Mouse (Mus musculus): ENCODE results near the gene Tmem222. TPM values are rescaled to one million over a fixed set of nuclear protein-coding genes. Genes with fewer than 3 reads are reported as not detected.

Tmem222 gene
- polyA plus RNA-seq, 1 experiment from 2014 or later: 57.1 TPM

GRCm38 (mm10) chr4:133241910-133242309, 35.7 kb downstream of the Tmem222 start:
- no peak overlapping the region for H3K9ac ChIP-seq (ENCODE audit: low read length)
- no peaks in the 10 kb centered on the region for H3K9me3 ChIP-seq (ENCODE audit: control insufficient read depth, low read length)
- H3K4me2 ChIP-seq (ENCODE audit: low read length): peak overlapping the region; percentile 89
- no peak; the same call in 1 of the 2 replicates for ATAC-seq (ENCODE audit: insufficient number of reproducible peaks, insufficient read depth, low FRiP score, low read depth)
- H3K4me1 ChIP-seq (ENCODE audit: control insufficient read depth in 2 of 2, insufficient read depth in 2 of 2, low read length in 2 of 2): peaks cover 5 to 10% of the 10 kb centered on the region in 2 experiments; a peak in 3 of 4 replicates
- no peaks in the 10 kb centered on the region for H3K36me3 ChIP-seq (ENCODE audit: control insufficient read depth, insufficient read depth, low read length)
- H3K4me3 ChIP-seq (ENCODE audit: control insufficient read depth in 1 of 2, insufficient read depth in 1 of 2, low read depth in 1 of 2, low read length in 2 of 2): peak overlapping the region; percentile 57 to 75
- H3K27ac ChIP-seq (replicated peaks in 1 of 2; ENCODE audit: control insufficient read depth in 1 of 2, insufficient read depth in 1 of 2, low read depth in 2 of 2, low read length in 2 of 2): no peak overlapping the region
- WGBS: 20% methylated on average over 11 of the region's 11 CpGs
- H3K27me3 ChIP-seq (ENCODE audit: control insufficient read depth, insufficient read depth, low read length): peaks cover 30% of the 10 kb centered on the region

- Histone ChIP-seq H3K9ac (ENCODE audit: low read length) (peak overlapping the region; percentile 74), H3K27me3 (ENCODE audit: control insufficient read depth, insufficient read depth, low read length) (peaks cover 23% of the 10 kb centered on the region), H3K4me3 (ENCODE audit: control insufficient read depth in 1 of 2, insufficient read depth in 1 of 2, low read depth in 1 of 2, low read length in 2 of 2) (peak overlapping the region; percentile 57 to 75), H3K27ac (replicated peaks in 1 of 2; ENCODE audit: control insufficient read depth in 1 of 2, insufficient read depth in 1 of 2, low read depth in 2 of 2, low read length in 2 of 2) (peak overlapping the region; percentile 70 to 74), H3K9me3 (ENCODE audit: control insufficient read depth, low read length) (no peaks in the 10 kb centered on the region), H3K36me3 (ENCODE audit: control insufficient read depth, insufficient read depth, low read length) (no peaks in the 10 kb centered on the region), H3K4me1 (ENCODE audit: control insufficient read depth in 2 of 2, insufficient read depth in 2 of 2, low read length in 2 of 2) (peaks cover 5 to 10% of the 10 kb centered on the region in 2 experiments; a peak in 3 of 4 replicates), H3K4me2 (ENCODE audit: low read length) (peak overlapping the region; percentile 89)
- ATAC-seq (ENCODE audit: insufficient number of reproducible peaks, insufficient read depth, low FRiP score, low read depth): peak; percentile 88
- under 1% methylated on average over 77 of the region's 78 CpGs for WGBS
Observed at GRCm38 (mm10) chr4:133240934-133241908, 36.4 kb downstream of the Tmem222 start.

- peak; percentile 12 for ATAC-seq (ENCODE audit: insufficient number of reproducible peaks, insufficient read depth, low FRiP score, low read depth)
- H3K4me2 ChIP-seq (ENCODE audit: low read length): peak within 1 kb of the TSS; percentile 89
Observed at GRCm38 (mm10) chr4:133240490-133240921, 37.1 kb downstream of the Tmem222 start, which contains the start of gene Map3k6. TSS of gene Map3k6 (plus strand) at chr4:133240818.

GRCm38 (mm10) chr4:133237911-133238310, 39.7 kb downstream of the Tmem222 start:
- ATAC-seq (ENCODE audit: insufficient number of reproducible peaks, insufficient read depth, low FRiP score, low read depth): no peak
- WGBS: 50% methylated on average over 4 of the region's 4 CpGs
- H3K4me3 ChIP-seq (ENCODE audit: control insufficient read depth in 1 of 2, insufficient read depth in 1 of 2, low read depth in 1 of 2, low read length in 2 of 2): no peak overlapping the region
- no peak overlapping the region for H3K9ac ChIP-seq (ENCODE audit: low read length)
- H3K4me1 ChIP-seq (ENCODE audit: control insufficient read depth in 2 of 2, insufficient read depth in 2 of 2, low read length in 2 of 2): peaks cover 4 to 9% of the 10 kb centered on the region in 2 experiments; a peak in 3 of 4 replicates
- no peak overlapping the region for H3K27ac ChIP-seq (replicated peaks in 1 of 2; ENCODE audit: control insufficient read depth in 1 of 2, insufficient read depth in 1 of 2, low read depth in 2 of 2, low read length in 2 of 2)
- H3K36me3 ChIP-seq (ENCODE audit: control insufficient read depth, insufficient read depth, low read length): no peaks in the 10 kb centered on the region
- H3K4me2 ChIP-seq (ENCODE audit: low read length): no peak overlapping the region
- no peaks in the 10 kb centered on the region for H3K9me3 ChIP-seq (ENCODE audit: control insufficient read depth, low read length)
- peaks cover 7% of the 10 kb centered on the region for H3K27me3 ChIP-seq (ENCODE audit: control insufficient read depth, insufficient read depth, low read length)

More at GRCm38 (mm10) chr4:133240490-133240921, 37.1 kb downstream of the Tmem222 start, which contains the start of gene Map3k6:
- H3K4me3 ChIP-seq (ENCODE audit: control insufficient read depth in 1 of 2, insufficient read depth in 1 of 2, low read depth in 1 of 2, low read length in 2 of 2): peak within 1 kb of the TSS; percentile 57 to 75
- H3K27me3 ChIP-seq (ENCODE audit: control insufficient read depth, insufficient read depth, low read length): peaks cover 17% of the 10 kb centered on the region
- H3K4me1 ChIP-seq (ENCODE audit: control insufficient read depth in 2 of 2, insufficient read depth in 2 of 2, low read length in 2 of 2): peaks cover 5 to 10% of the 10 kb centered on the region in 2 experiments; a peak in 3 of 4 replicates
- 11% methylated on average over 16 of the region's 16 CpGs for WGBS
- peak within 1 kb of the TSS; percentile 74 for H3K9ac ChIP-seq (ENCODE audit: low read length)
- H3K27ac ChIP-seq (replicated peaks in 1 of 2; ENCODE audit: control insufficient read depth in 1 of 2, insufficient read depth in 1 of 2, low read depth in 2 of 2, low read length in 2 of 2): peak within 1 kb of the TSS; percentile 70 to 74
- H3K9me3 ChIP-seq (ENCODE audit: control insufficient read depth, low read length): no peaks in the 10 kb centered on the region
- no peaks in the 10 kb centered on the region for H3K36me3 ChIP-seq (ENCODE audit: control insufficient read depth, insufficient read depth, low read length)

GRCm38 (mm10) chr4:133235415-133235814, 42.2 kb downstream of the Tmem222 start:
- Histone ChIP-seq H3K36me3 (ENCODE audit: control insufficient read depth, insufficient read depth, low read length) (no peaks in the 10 kb centered on the region), H3K9me3 (ENCODE audit: control insufficient read depth, low read length) (no peaks in the 10 kb centered on the region), H3K4me3 (ENCODE audit: control insufficient read depth in 1 of 2, insufficient read depth in 1 of 2, low read depth in 1 of 2, low read length in 2 of 2) (no peak overlapping the region), H3K27me3 (ENCODE audit: control insufficient read depth, insufficient read depth, low read length) (no peaks in the 10 kb centered on the region), H3K4me1 (ENCODE audit: control insufficient read depth in 2 of 2, insufficient read depth in 2 of 2, low read length in 2 of 2) (peaks cover 2 to 4% of the 10 kb centered on the region in 2 experiments; a peak in 1 of 4 replicates), H3K9ac (ENCODE audit: low read length) (no peak overlapping the region), H3K27ac (replicated peaks in 1 of 2; ENCODE audit: control insufficient read depth in 1 of 2, insufficient read depth in 1 of 2, low read depth in 2 of 2, low read length in 2 of 2) (no peak overlapping the region), H3K4me2 (ENCODE audit: low read length) (no peak overlapping the region)
- ATAC-seq (ENCODE audit: insufficient number of reproducible peaks, insufficient read depth, low FRiP score, low read depth): no peak
- WGBS: 82% methylated on average over 5 of the region's 5 CpGs

GRCm38 (mm10) chr4:133234771-133235170, 42.8 kb downstream of the Tmem222 start:
- Histone ChIP-seq H3K4me3 (ENCODE audit: control insufficient read depth in 1 of 2, insufficient read depth in 1 of 2, low read depth in 1 of 2, low read length in 2 of 2) (no peak overlapping the region), H3K36me3 (ENCODE audit: control insufficient read depth, insufficient read depth, low read length) (no peaks in the 10 kb centered on the region), H3K4me1 (ENCODE audit: control insufficient read depth in 2 of 2, insufficient read depth in 2 of 2, low read length in 2 of 2) (peaks cover 2 to 4% of the 10 kb centered on the region in 2 experiments; a peak in 1 of 4 replicates), H3K9me3 (ENCODE audit: control insufficient read depth, low read length) (no peaks in the 10 kb centered on the region), H3K27me3 (ENCODE audit: control insufficient read depth, insufficient read depth, low read length) (no peaks in the 10 kb centered on the region), H3K9ac (ENCODE audit: low read length) (no peak overlapping the region), H3K4me2 (ENCODE audit: low read length) (no peak overlapping the region), H3K27ac (replicated peaks in 1 of 2; ENCODE audit: control insufficient read depth in 1 of 2, insufficient read depth in 1 of 2, low read depth in 2 of 2, low read length in 2 of 2) (no peak overlapping the region)
- no peak for ATAC-seq (ENCODE audit: insufficient number of reproducible peaks, insufficient read depth, low FRiP score, low read depth)
- 39% methylated on average over 5 of the region's 5 CpGs for WGBS

GRCm38 (mm10) chr4:133233285-133233976, 44.2 kb downstream of the Tmem222 start:
- H3K27me3 ChIP-seq (ENCODE audit: control insufficient read depth, insufficient read depth, low read length): no peaks in the 10 kb centered on the region
- H3K9me3 ChIP-seq (ENCODE audit: control insufficient read depth, low read length): no peaks in the 10 kb centered on the region
- no peak overlapping the region for H3K9ac ChIP-seq (ENCODE audit: low read length)
- H3K27ac ChIP-seq (replicated peaks in 1 of 2; ENCODE audit: control insufficient read depth in 1 of 2, insufficient read depth in 1 of 2, low read depth in 2 of 2, low read length in 2 of 2): no peak overlapping the region
- peaks cover 2 to 4% of the 10 kb centered on the region in 2 experiments; a peak in 1 of 4 replicates for H3K4me1 ChIP-seq (ENCODE audit: control insufficient read depth in 2 of 2, insufficient read depth in 2 of 2, low read length in 2 of 2)
- WGBS: 29% methylated on average over 10 of the region's 10 CpGs
- no peak overlapping the region for H3K4me2 ChIP-seq (ENCODE audit: low read length)
- ATAC-seq (ENCODE audit: insufficient number of reproducible peaks, insufficient read depth, low FRiP score, low read depth): no peak
- no peaks in the 10 kb centered on the region for H3K36me3 ChIP-seq (ENCODE audit: control insufficient read depth, insufficient read depth, low read length)
- H3K4me3 ChIP-seq (ENCODE audit: control insufficient read depth in 1 of 2, insufficient read depth in 1 of 2, low read depth in 1 of 2, low read length in 2 of 2): no peak overlapping the region
